Mouse (Mus musculus): ENCODE data around the gene Cfhr1. TPM values are rescaled to one million over a fixed set of nuclear protein-coding genes. Genes with fewer than 3 reads are reported as not detected.

Gene Cfhr1
- total RNA-seq (2021) = not detected
- long read RNA-seq, experiment 1, partial matches to known transcripts = 0 of 1 reads
- long read RNA-seq, experiment 1, other reads (novel, unspliced or antisense) = 1 of 1 reads
- long read RNA-seq, experiment 2 = 0 reads

- Histone ChIP-seq H3K4me3 (no peak within 1 kb of the TSS), H3K27ac (no peak within 1 kb of the TSS)
- no peak for TF ChIP-seq CTCF (conservative IDR thresholded peaks at IDR 0.05)
- no peak for DNase-seq (ENCODE audit: low spot score in 2 of 2)
Measured at GRCm38 (mm10) chr1:139560024-139560423, at the start of gene Cfhr1. Gene Cfhr1 (minus strand): TSS chr1:139560272.

DNA sequence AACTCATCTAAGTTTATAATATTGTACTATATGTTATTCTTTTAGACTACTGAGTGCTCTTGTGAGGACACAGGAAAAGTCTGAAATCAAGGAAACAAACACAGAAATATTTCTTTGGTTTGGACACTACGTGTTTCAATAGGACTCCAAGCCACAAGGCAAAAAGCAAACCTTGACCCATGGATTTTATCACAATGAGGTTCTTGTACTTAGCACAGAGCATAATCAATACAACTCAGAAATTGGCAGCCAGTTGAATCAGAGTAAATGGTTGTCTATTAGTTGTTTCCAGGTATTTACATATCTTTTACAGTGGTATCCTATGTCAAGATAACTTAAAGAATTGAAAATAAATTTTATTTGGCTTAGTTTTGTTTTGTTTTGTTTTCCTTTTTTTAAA is 8.8 kb downstream of the Cfhr1 start:
- no peak overlapping the region for H3K27ac ChIP-seq
- TF ChIP-seq CTCF (conservative IDR thresholded peaks at IDR 0.05) = no peak
- H3K4me3 ChIP-seq = no peak overlapping the region
- DNase-seq (ENCODE audit: low spot score in 2 of 2) = no peak

- DNase-seq (ENCODE audit: low spot score in 2 of 2) = no peak
- Histone ChIP-seq H3K4me3 (no peak overlapping the region), H3K27ac (no peak overlapping the region)
- TF ChIP-seq CTCF (conservative IDR thresholded peaks at IDR 0.05) = no peak
Measured at GRCm38 (mm10) chr1:139548536-139548935, 11.5 kb downstream of the Cfhr1 start.

DNA sequence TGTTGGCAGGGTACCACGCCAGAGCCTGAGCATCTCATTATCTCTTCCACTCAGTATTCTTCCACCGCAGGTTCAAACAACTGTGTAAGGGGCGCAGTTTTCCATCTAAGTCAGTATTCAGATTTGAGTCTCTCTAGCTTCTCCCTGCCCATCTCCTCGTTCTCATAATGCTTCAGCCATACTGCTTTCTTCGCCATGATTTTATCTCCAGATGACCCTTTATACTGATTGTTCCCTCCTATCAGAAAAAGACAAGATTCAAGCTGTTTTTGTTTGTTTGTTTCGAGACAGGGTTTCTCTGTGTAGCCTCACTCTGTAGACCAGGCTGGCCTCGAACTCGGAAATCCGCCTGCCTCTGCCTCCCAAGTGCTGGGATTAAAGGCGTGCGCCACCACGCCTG is 45.5 kb downstream of the Cfhr1 start:
- no peak for DNase-seq (ENCODE audit: low spot score in 2 of 2)

DNA sequence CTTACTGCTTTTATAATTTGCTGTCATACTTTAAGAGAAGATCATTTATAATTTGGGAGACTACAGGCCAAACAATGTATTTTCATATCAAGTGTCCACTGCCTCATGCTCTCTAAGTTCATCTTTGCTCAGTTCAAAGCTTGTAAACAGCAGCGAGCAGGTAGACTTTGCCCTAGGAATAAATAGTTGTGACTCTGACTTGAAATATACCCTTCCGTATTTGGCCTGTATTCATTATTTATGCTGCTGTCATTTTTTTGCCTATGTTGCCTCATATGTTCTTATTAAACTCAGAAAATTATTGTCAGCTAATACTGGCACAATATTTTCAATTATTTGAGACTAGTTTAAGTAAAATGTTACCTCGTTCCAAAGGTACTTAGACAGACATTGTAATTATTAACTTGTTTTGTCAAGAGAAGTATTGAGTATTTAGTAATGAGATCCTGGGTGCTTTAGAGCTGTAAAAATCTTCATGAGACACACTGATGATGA is 58.8 kb downstream of the Cfhr1 start, which contains the start of gene F13b:
TSS of gene F13b (plus strand) at position 445 of the 495 bp plus-strand sequence.
- no peak for DNase-seq (ENCODE audit: low spot score in 2 of 2)
- Histone ChIP-seq H3K4me3 (no peak within 1 kb of the TSS), H3K27ac (no peak within 1 kb of the TSS)
- no peak for TF ChIP-seq CTCF (conservative IDR thresholded peaks at IDR 0.05)

More for the DNA sequence above, 45.5 kb downstream of the Cfhr1 start:
- no peak overlapping the region for H3K4me3 ChIP-seq
- H3K27ac ChIP-seq = no peak overlapping the region
- TF ChIP-seq CTCF (conservative IDR thresholded peaks at IDR 0.05) = no peak

- Histone ChIP-seq H3K27ac (no peak overlapping the region), H3K4me3 (no peak overlapping the region)
- TF ChIP-seq CTCF (conservative IDR thresholded peaks at IDR 0.05) = no peak
- no peak for DNase-seq (ENCODE audit: low spot score in 2 of 2)
Measured at GRCm38 (mm10) chr1:139499751-139500150, 60.3 kb downstream of the Cfhr1 start.

Other genes with a start within 250 kb of the Cfhr1 start
- under 1 TPM; 0.32 to 0.82 TPM for gene Crb1, start 183.2 kb downstream of the Cfhr1 start, total RNA-seq (2021)
- 10 to 100 TPM; 28.3 to 30.9 TPM for gene Zbtb41, start 138.0 kb downstream of the Cfhr1 start, total RNA-seq (2021)
- gene Aspm, start 105.5 kb downstream of the Cfhr1 start, total RNA-seq (2021) = under 1 TPM; 0.64 to 0.88 TPM
- not detected for gene F13b, start 58.6 kb downstream of the Cfhr1 start, total RNA-seq (2021)
- gene Gm4788, start 221.0 kb upstream of the Cfhr1 start, total RNA-seq (2021) = not detected